Mouse (Mus musculus) monocyte, adult 5-6 weeks (primary cell): Measurements from ENCODE around the gene Nlrp4c. TPM values are rescaled to one million over a fixed set of nuclear protein-coding genes. Genes with fewer than 3 reads are reported as not detected.

Experiments used
- total RNA-seq: library from RNA; stranded (forward); fragments of 200-1000, 200-491, 200-594 nt; gene quantifications from 3 replicates; pipeline ENCODE4 v1.2.3, GENCODE M21; 2017

Gene Nlrp4c
- total RNA-seq, 1 experiment from 2014 or later = not detected

Other genes starting within 250 kb of the Nlrp4c start
- not detected in 3 replicates for gene Vmn1r63, start 239.7 kb upstream of the Nlrp4c start, total RNA-seq
- not detected in 3 replicates for gene Vmn1r64, start 160.6 kb upstream of the Nlrp4c start, total RNA-seq
- not detected in 3 replicates for gene Vmn1r65, start 34.2 kb upstream of the Nlrp4c start, total RNA-seq
- 33.9 to 36.8 TPM (median 34.7 TPM) in 3 replicates for gene Zfp787, start 110.8 kb downstream of the Nlrp4c start, total RNA-seq
- 12.1 to 33.4 TPM (median 16.7 TPM) in 3 replicates for gene Zfp444, start 127.1 kb downstream of the Nlrp4c start, total RNA-seq
- not detected in 3 replicates for gene Galp, start 151.9 kb downstream of the Nlrp4c start, total RNA-seq
- not detected in 3 replicates for gene Zscan5b, start 177.1 kb downstream of the Nlrp4c start, total RNA-seq
- not detected in 3 replicates for gene Epp13, start 207.5 kb downstream of the Nlrp4c start, total RNA-seq
- gene Zfp667, start 241.4 kb downstream of the Nlrp4c start, total RNA-seq = 1.3 to 5.0 TPM (median 2.3 TPM) in 3 replicates